Mouse (Mus musculus) intestine, postnatal 0 days (tissue): ENCODE data around the gene Trim72. TPM values are rescaled to one million over a fixed set of nuclear protein-coding genes. Genes with fewer than 3 reads are reported as not detected.

Source experiments
- ATAC-seq: fragments of 200-750 bp; cut with Nextera tagmentation; 2 replicates; pipeline ENCODE4 v1.8.0; 2017; ENCODE audit warnings: mild to moderate bottlenecking, moderate TSS enrichment, moderate library complexity
- H3K27ac ChIP-seq: fragments of 300-500 bp; sonication (generic); 2 replicates; pipeline ENCODE4 v1.5.1; 2014; ENCODE audit warnings: mild to moderate bottlenecking, low read depth, low read length, moderate library complexity
- H3K27me3 ChIP-seq: fragments of 300-500 bp; sonication (generic); replicated peaks from 2 replicates; pipeline ENCODE4 v1.6.1; 2014; ENCODE audit warnings: low read length, mixed read lengths; ENCODE audit not compliant: control insufficient read depth, insufficient read depth
- H3K36me3 ChIP-seq: fragments of 300-500 bp; sonication (generic); 2 replicates; pipeline ENCODE4 v1.6.1; 2014; ENCODE audit warnings: mild to moderate bottlenecking, moderate library complexity; ENCODE audit not compliant: control insufficient read depth, insufficient read depth
- H3K4me1 ChIP-seq: fragments of 300-500 bp; sonication (generic); replicated peaks from 2 replicates; pipeline ENCODE4 v1.6.1; 2014; ENCODE audit warnings: antibody characterized with exemption, low read length, mixed read lengths; ENCODE audit not compliant: control insufficient read depth, insufficient read depth
- H3K4me2 ChIP-seq: fragments of 300-500 bp; sonication (generic); replicated peaks from 2 replicates; pipeline ENCODE4 v1.6.1; 2014; ENCODE audit warnings: low read depth, mild to moderate bottlenecking, moderate library complexity
- H3K4me3 ChIP-seq: fragments of 300-500 bp; sonication (generic); 2 replicates; pipeline ENCODE4 v1.5.1; 2014; ENCODE audit warnings: low read depth, low read length
- H3K9ac ChIP-seq: fragments of 300-500 bp; sonication (generic); 2 replicates; pipeline ENCODE4 v1.6.1; 2014; ENCODE audit warnings: mild to moderate bottlenecking, low read depth, low read length
- H3K9me3 ChIP-seq: fragments of 300-500 bp; sonication (generic); 2 replicates; pipeline ENCODE4 v1.6.1; 2016; ENCODE audit warnings: mixed run types; ENCODE audit not compliant: control insufficient read depth
- CTCF ChIP-seq: sonication (generic); IDR thresholded peaks from 2 replicates; pipeline ENCODE4 v1.5.1; 2016; ENCODE audit warnings: low read depth, mild to moderate bottlenecking, control low read depth, antibody characterized with exemption, moderate library complexity
- WGBS: fragments of 180-500 bp; shearing (Covaris S2); extraction: QIAGEN DNeasy Blood & Tissue Kit; methylation state at CpG from one replicate; pipeline ENCODE4 v1.1.7; 2014; 5-methylcytosine and 5-hydroxymethylcytosine counted together
- polyA plus RNA-seq: library from polyadenylated mRNA; unstranded; fragments of >200 nt; fragmentation: Nextera tagmentation; extraction: Ambion mirVana; gene quantifications from 2 replicates; pipeline ENCODE4 v1.2.1, GENCODE M21; 2015

Gene Trim72
- polyA plus RNA-seq, 1 experiment from 2014 or later = 0.47 TPM

DNA sequence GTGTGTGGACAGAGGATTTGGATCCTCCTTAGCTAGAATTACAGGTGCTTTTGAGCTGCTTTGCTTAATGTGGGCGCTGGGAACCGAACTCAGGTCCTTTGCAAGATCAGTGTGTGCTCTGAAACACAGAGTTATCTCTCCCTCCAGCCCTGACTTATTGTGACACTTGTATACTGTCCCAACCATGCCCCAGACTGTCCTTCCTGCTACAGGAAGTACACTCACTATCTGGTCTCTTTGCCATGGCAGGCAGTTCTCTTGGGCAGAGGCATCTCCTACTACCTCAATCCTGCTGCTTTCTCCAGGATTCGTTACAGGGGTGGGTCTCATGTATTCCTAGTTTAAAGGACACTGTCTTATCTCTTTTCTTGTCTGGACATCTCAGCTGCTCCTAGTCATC, 14.5 kb downstream of the Trim72 start:
- Histone ChIP-seq H3K27ac (no peak overlapping the region), H3K4me3 (no peak overlapping the region), H3K4me2 (no peak overlapping the region), H3K9me3 (no peaks in the 10 kb centered on the region), H3K4me1 (no peaks in the 10 kb centered on the region; the same call in 1 of the 2 replicates), H3K36me3 (no peaks in the 10 kb centered on the region), H3K9ac (no peak overlapping the region), H3K27me3 (no peaks in the 10 kb centered on the region)
- ATAC-seq = no peak
- TF ChIP-seq CTCF = no peak
- WGBS = 86% methylated on average over 3 of the region's 3 CpGs

DNA sequence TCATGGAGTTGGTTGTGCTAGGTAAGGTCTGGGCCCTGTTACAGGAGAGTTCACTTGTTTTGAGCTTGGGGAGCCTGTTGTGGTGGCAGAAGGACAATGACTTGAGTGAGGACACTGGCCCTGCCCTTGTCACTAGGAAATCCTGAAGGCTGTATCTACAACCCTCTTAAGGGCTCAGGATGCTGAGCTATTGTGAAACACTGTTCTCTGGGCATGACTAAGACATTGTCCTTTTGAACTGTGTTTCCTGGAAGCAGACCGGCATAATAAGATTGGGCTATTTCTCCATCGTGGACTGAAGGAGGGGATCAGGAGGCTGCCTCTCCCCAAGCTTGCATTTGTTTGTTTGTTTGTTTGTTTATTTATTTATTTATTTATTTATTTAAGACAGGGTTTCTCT, 15.4 kb downstream of the Trim72 start:
- Histone ChIP-seq H3K36me3 (no peaks in the 10 kb centered on the region), H3K4me2 (no peak overlapping the region), H3K27ac (no peak overlapping the region), H3K4me1 (no peaks in the 10 kb centered on the region; the same call in 1 of the 2 replicates), H3K27me3 (no peaks in the 10 kb centered on the region), H3K9me3 (no peaks in the 10 kb centered on the region), H3K9ac (no peak overlapping the region), H3K4me3 (no peak overlapping the region)
- peak; percentile 86 for ATAC-seq
- WGBS = 36% methylated on average over 2 of the region's 2 CpGs
- no peak for TF ChIP-seq CTCF

DNA sequence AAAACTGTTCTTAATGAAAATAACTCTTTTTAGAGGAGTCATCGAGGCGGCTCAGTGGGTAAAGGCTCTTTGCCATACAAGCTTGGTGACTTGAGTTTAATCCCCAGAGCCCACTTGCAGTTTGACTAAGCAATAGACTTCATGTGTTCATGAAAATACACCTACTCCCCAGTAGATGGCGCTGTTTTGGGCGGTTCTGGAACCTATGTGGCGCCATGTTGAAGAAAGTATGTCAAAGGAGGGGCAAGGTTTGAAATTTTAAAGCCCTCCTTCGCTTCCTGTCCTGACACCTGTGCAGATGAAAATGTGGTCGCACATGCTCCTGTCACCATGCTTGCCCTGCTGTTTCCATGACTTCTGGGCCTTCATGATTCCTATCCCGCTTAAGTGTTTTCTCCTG, 19.2 kb downstream of the Trim72 start:
- 68% methylated on average over 8 of the region's 8 CpGs for WGBS
- Histone ChIP-seq H3K9ac (no peak overlapping the region), H3K36me3 (no peaks in the 10 kb centered on the region), H3K27ac (no peak overlapping the region), H3K4me1 (no peaks in the 10 kb centered on the region; the same call in 1 of the 2 replicates), H3K4me3 (no peak overlapping the region), H3K27me3 (no peaks in the 10 kb centered on the region), H3K9me3 (no peaks in the 10 kb centered on the region), H3K4me2 (no peak overlapping the region)
- TF ChIP-seq CTCF = peak; percentile 64
- ATAC-seq = no peak

DNA sequence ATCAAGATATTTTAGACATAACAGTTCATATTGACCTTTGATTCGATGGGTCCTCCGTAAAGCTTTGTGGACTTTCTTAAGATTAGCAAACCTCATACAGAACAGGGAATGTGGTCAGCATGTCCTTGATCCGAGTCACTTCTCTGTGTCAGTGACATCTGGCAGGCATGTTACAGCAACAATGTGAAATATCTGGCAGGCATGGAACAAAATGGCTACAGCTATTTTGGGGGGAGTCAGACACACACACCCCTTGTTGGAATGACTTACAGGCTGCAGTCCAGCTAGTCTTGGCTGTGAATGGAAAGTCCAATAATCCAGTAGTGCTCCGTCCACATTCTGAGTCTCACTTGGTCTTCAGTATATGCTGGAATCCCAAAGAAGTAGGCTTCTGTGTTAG, 19.8 kb downstream of the Trim72 start:
- no peak for TF ChIP-seq CTCF
- no peaks in the 10 kb centered on the region for H3K9me3 ChIP-seq
- H3K4me1 ChIP-seq = no peaks in the 10 kb centered on the region; the same call in 1 of the 2 replicates
- H3K27ac ChIP-seq = no peak overlapping the region
- no peak overlapping the region for H3K4me2 ChIP-seq
- no peaks in the 10 kb centered on the region for H3K36me3 ChIP-seq
- H3K9ac ChIP-seq = no peak overlapping the region
- H3K27me3 ChIP-seq = no peaks in the 10 kb centered on the region
- ATAC-seq = no peak
- H3K4me3 ChIP-seq = no peak overlapping the region
- 90% methylated on average over 4 of the region's 4 CpGs for WGBS

DNA sequence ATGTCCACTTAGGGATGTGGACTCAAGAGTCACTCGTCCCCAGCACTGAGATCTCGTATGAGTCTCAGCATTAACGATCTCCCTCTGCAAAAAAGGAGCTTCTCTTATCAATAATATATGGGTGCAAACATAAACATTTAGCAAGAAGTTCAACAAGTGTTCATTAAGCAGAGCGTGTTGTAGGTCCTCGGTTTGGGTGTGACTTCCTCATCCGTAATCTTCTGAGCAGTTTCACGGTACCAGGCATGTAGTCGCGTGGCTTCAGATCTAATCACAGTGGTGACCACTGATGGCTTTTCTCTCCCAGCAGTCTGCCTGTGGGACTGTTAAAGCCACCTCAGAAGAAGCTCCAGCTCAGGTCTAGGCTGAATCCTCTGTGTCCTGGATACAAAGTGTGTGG, 20.6 kb downstream of the Trim72 start:
- Histone ChIP-seq H3K4me3 (no peak overlapping the region), H3K9me3 (no peaks in the 10 kb centered on the region), H3K27ac (no peak overlapping the region), H3K36me3 (no peaks in the 10 kb centered on the region), H3K4me1 (no peaks in the 10 kb centered on the region; the same call in 1 of the 2 replicates), H3K9ac (no peak overlapping the region), H3K27me3 (no peaks in the 10 kb centered on the region), H3K4me2 (no peak overlapping the region)
- no peak for TF ChIP-seq CTCF
- ATAC-seq = no peak
- WGBS = 83% methylated on average over 9 of the region's 9 CpGs

DNA sequence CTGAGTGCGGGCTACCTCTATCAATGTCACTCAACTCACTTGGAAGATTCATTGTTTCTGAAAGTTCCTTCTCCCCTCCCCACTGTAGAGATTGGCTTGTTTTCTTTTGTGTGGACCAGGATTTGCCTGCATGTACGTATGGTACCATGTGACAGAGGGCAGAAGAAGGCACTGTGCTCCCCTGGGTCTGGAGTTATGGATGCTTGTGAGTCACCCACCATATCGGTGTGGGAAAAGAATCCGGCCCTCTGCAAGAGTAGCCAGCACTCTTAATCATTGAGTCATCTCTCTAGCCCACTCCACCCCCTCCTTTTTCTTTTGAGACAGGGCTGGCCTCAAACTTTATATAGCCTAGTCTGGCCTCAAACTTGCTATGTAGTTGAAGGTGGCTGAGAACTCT, 21.2 kb downstream of the Trim72 start:
- no peak for ATAC-seq
- WGBS = 80% methylated on average over 4 of the region's 4 CpGs
- no peak overlapping the region for H3K4me2 ChIP-seq
- H3K9ac ChIP-seq = no peak overlapping the region
- no peak for TF ChIP-seq CTCF
- H3K27me3 ChIP-seq = no peaks in the 10 kb centered on the region
- H3K9me3 ChIP-seq = no peaks in the 10 kb centered on the region
- no peak overlapping the region for H3K4me3 ChIP-seq
- no peaks in the 10 kb centered on the region; the same call in 1 of the 2 replicates for H3K4me1 ChIP-seq
- no peaks in the 10 kb centered on the region for H3K36me3 ChIP-seq
- no peak overlapping the region for H3K27ac ChIP-seq

DNA sequence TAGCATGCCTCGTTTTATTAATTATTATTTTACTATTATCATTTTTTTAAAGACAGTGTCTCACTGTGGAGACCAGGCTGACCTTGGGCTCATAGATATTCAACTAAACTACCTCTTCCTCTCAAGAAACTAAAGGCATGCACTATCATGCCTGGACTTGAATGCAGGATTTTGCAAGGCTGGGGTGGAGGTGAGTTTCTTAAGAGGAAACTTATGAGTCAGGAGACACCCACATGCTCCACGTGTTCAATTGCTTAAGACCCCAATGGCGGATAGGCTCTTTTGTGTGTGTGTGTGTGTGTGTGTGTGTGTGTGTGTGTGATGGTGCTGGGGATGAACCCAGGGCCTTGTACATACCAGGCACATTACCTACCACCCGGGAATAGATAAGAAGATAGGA, 21.6 kb downstream of the Trim72 start:
- WGBS = 76% methylated on average over 4 of the region's 4 CpGs
- no peaks in the 10 kb centered on the region for H3K27me3 ChIP-seq
- H3K4me1 ChIP-seq = no peaks in the 10 kb centered on the region
- H3K36me3 ChIP-seq = no peaks in the 10 kb centered on the region
- H3K9me3 ChIP-seq = no peaks in the 10 kb centered on the region
- no peak overlapping the region for H3K4me3 ChIP-seq
- TF ChIP-seq CTCF = no peak
- no peak overlapping the region for H3K4me2 ChIP-seq
- H3K9ac ChIP-seq = no peak overlapping the region
- H3K27ac ChIP-seq = no peak overlapping the region
- ATAC-seq = no peak
